ENCODE assay signal across 23 mouse cellular contexts in the genomic region with DNA sequence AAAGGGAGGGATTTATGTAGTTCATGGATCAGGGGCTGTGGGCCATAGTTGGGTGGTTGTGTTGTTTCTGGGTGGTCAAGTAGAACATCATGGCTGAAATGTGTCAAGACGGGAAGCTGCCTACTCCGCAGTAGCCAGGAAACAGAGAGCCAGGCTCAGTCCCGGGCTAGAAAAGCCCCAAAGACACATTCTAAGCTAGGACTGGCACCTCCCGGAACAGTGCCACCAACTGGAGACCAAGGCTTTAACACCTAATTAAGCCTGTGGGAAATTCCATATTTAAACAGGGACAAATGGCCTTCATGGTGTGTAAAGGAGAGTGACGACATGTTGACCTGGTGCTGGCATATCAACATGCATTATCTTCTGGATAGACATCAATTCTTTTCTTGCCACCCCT. TPM values are rescaled to one million over a fixed set of nuclear protein-coding genes. Genes with fewer than 3 reads are reported as not detected.
DNase-seq lines count a peak whose midpoint lies in the region; ATAC-seq and TF ChIP-seq lines count a peak whose summit lies in the region.
"Had no signal": no experiment of that assay in that cellular context is flagged by ENCODE, and none has a peak within 500 bp of the region (broad histone marks: within the 10 kb centered on the region; RNA-seq: fewer than 3 reads in every experiment).

No protein-coding gene starts in this region.

- no peak for DNase-seq in heart, adult 2 months
- no peak for DNase-seq in left cerebral cortex, adult 2 months (ENCODE audit: extremely low spot score in 1 of 2, low spot score in 2 of 2)
- DNase-seq in left cerebral cortex, adult 18-20 months (ENCODE audit: low spot score in 2 of 2): no peak
- DNase-seq in CD4-positive, CD25-positive, alpha-beta regulatory T cell, adult 2 months (ENCODE audit: low read depth, low spot score): peak; percentile 24
- DNase-seq in R1 (ENCODE audit: low read depth, low spot score): peak; percentile 57
- no peak for DNase-seq in cerebellum, adult 2 months
- DNase-seq: adrenal gland, postnatal 25 days; B cell, adult 2 months; cerebellum, adult 18-20 months; heart, adult 18-20 months; heart, postnatal 14 days; liver, embryonic 13.5 days; lung, postnatal 36 days; midbrain, embryonic 14.5 days; thymus, adult 2 months had no signal

- no peaks in the 10 kb centered on the region for H3K79me2 ChIP-seq in heart, adult 2 months (replicated peaks; ENCODE audit: control insufficient read depth, insufficient read depth, low read length)

- H3K4me3 ChIP-seq in heart, adult 2 months: no peak overlapping the region
- H3K4me3 ChIP-seq in heart, embryonic 11.5 days (ENCODE audit: low read depth, low read length): no peak overlapping the region
- no peak overlapping the region for H3K4me3 ChIP-seq in left cerebral cortex, adult 2 months
- H3K4me3 ChIP-seq in cerebellum, adult 2 months (replicated peaks; ENCODE audit: insufficient read depth, low read depth, low read length): no peak overlapping the region
- H3K4me3 ChIP-seq: embryonic facial prominence, embryonic 13.5 days; kidney, embryonic 15.5 days; liver, embryonic 13.5 days; myocyte; neural tube, embryonic 15.5 days had no signal

- H3K9ac ChIP-seq in heart, adult 2 months (ENCODE audit: low read depth, low read length): no peak overlapping the region
- H3K9ac ChIP-seq in heart, embryonic 11.5 days (ENCODE audit: low read depth, low read length): no peak overlapping the region
- H3K9ac ChIP-seq: embryonic facial prominence, embryonic 13.5 days; kidney, embryonic 15.5 days; liver, embryonic 13.5 days; neural tube, embryonic 15.5 days had no signal

- no peak for TF ChIP-seq EP300 in heart, adult 2 months (IDR thresholded peaks at IDR 0.05; ENCODE audit: insufficient read depth, low read depth, low read length)

- TF ChIP-seq CTCF in heart, adult 2 months (IDR thresholded peaks at IDR 0.05): peak; percentile 31
- peak; percentile 21 for TF ChIP-seq CTCF in left cerebral cortex, adult 2 months (IDR thresholded peaks at IDR 0.05)
- TF ChIP-seq CTCF in cerebellum, adult 2 months (IDR thresholded peaks at IDR 0.05; ENCODE audit: borderline replicate concordance, insufficient read depth, low read depth, low read length): no peak

- no peak overlapping the region for H3K4me2 ChIP-seq in heart, embryonic 11.5 days
- H3K4me2 ChIP-seq: embryonic facial prominence, embryonic 13.5 days; kidney, embryonic 15.5 days; liver, embryonic 13.5 days; neural tube, embryonic 15.5 days had no signal

- H3K36me3 ChIP-seq in heart, adult 2 months (ENCODE audit: control insufficient read depth, insufficient read depth, low read length): no peaks in the 10 kb centered on the region
- no peaks in the 10 kb centered on the region for H3K36me3 ChIP-seq in heart, embryonic 11.5 days (ENCODE audit: control insufficient read depth, insufficient read depth, low read length)
- H3K36me3 ChIP-seq: embryonic facial prominence, embryonic 13.5 days; kidney, embryonic 15.5 days; liver, embryonic 13.5 days; neural tube, embryonic 15.5 days had no signal

- no peak overlapping the region for H3K27ac ChIP-seq in heart, adult 2 months
- H3K27ac ChIP-seq in heart, embryonic 11.5 days (ENCODE audit: low read depth, low read length): no peak overlapping the region
- no peak overlapping the region for H3K27ac ChIP-seq in left cerebral cortex, adult 2 months
- no peak overlapping the region for H3K27ac ChIP-seq in cerebellum, adult 2 months (ENCODE audit: insufficient read depth, low read length)
- H3K27ac ChIP-seq: embryonic facial prominence, embryonic 13.5 days; kidney, embryonic 15.5 days; liver, embryonic 13.5 days; neural tube, embryonic 15.5 days had no signal

- no peaks in the 10 kb centered on the region for H3K9me3 ChIP-seq in heart, embryonic 11.5 days (replicated peaks; ENCODE audit: control insufficient read depth, low read length)
- H3K9me3 ChIP-seq: embryonic facial prominence, embryonic 13.5 days; kidney, embryonic 15.5 days; liver, embryonic 13.5 days; neural tube, embryonic 15.5 days had no signal

- WGBS in heart, adult 2 months: 88% methylated on average over 5 of the region's 5 CpGs
- WGBS in heart, embryonic 11.5 days (ENCODE audit: insufficient replicate concordance): 83% methylated on average over 5 of the region's 5 CpGs
- WGBS in cerebellum, adult 2 months: 87% methylated on average over 5 of the region's 5 CpGs

- no peaks in the 10 kb centered on the region for H3K4me1 ChIP-seq in heart, adult 2 months (ENCODE audit: control insufficient read depth, insufficient read depth, low read length)
- peaks cover 5% of the 10 kb centered on the region; the same call in 1 of the 2 replicates for H3K4me1 ChIP-seq in heart, embryonic 11.5 days (ENCODE audit: control insufficient read depth, insufficient read depth, low read length)
- H3K4me1 ChIP-seq in cerebellum, adult 2 months (ENCODE audit: control insufficient read depth, insufficient read depth, low read length): no peaks in the 10 kb centered on the region
- H3K4me1 ChIP-seq: liver, embryonic 13.5 days; neural tube, embryonic 15.5 days had no signal

- H3K27me3 ChIP-seq in heart, adult 2 months (ENCODE audit: control insufficient read depth, insufficient read depth, low read length): no peaks in the 10 kb centered on the region
- H3K27me3 ChIP-seq in heart, embryonic 11.5 days (ENCODE audit: control insufficient read depth, insufficient read depth, low read length): no peaks in the 10 kb centered on the region
- no peaks in the 10 kb centered on the region for H3K27me3 ChIP-seq in cerebellum, adult 2 months (ENCODE audit: control insufficient read depth, insufficient read depth, low read length)
- H3K27me3 ChIP-seq: embryonic facial prominence, embryonic 13.5 days; kidney, embryonic 15.5 days; liver, embryonic 13.5 days; neural tube, embryonic 15.5 days had no signal

- intact Hi-C loops in heart, adult 2 months (cut with DNase I): loop anchor here (10.0 kb wide), 1 partner anchor 202 kb away; no protein-coding TSS in a partner anchor
- intact Hi-C loops in left cerebral cortex, adult 2 months (cut with DNase I): no loop called here

- ATAC-seq in heart, embryonic 11.5 days (replicated peaks; ENCODE audit: insufficient number of reproducible peaks, low FRiP score, low TSS enrichment): no peak
- ATAC-seq in inflammation-experienced regulatory T-cells, adult 6 months: no peak
- ATAC-seq: forebrain, embryonic 16.5 days; hindbrain, embryonic 16.5 days had no signal

- TF ChIP-seq POLR2A in heart, adult 2 months (IDR thresholded peaks at IDR 0.05; ENCODE audit: insufficient read depth, low read depth, low read length): no peak
- no peak for TF ChIP-seq POLR2A in cerebellum, adult 2 months (IDR thresholded peaks at IDR 0.05; ENCODE audit: borderline replicate concordance, insufficient read depth, low read length)

RNA-seq across cellular contexts. Expression of gene Cog6, which starts 50.0 kb away (rescaled TPM):
- 10 to 100 TPM; 48.3 to 59.6 TPM for total RNA-seq in heart, adult 2 months (2021)
- 37.1 and 61.5 TPM in 2 replicates for polyA plus RNA-seq in heart, adult 2 months (2012; rRNA removed)
- 59.0 and 66.0 TPM in 2 replicates for polyA plus RNA-seq in heart, embryonic 11.5 days (2014; fragmentation: Nextera tagmentation; extraction: Ambion mirVana)
- total RNA-seq in left cerebral cortex, adult 2 months (2021): 10 to 100 TPM; 41.9 to 46.7 TPM
- 10 to 100 TPM; 39.9 to 45.0 TPM for total RNA-seq in left cerebral cortex, adult 18-20 months (2021)
- 43.8 and 44.0 TPM in 2 replicates for polyA plus RNA-seq in cerebellum, adult 2 months (2012; rRNA removed)
- 10 to 100 TPM; 18.9 to 23.4 (median 20.0) TPM for polyA plus RNA-seq in inflammation-experienced regulatory T-cells, adult 6 months (2017; shearing (Covaris generic))

Comparison
In these comparisons a context has a peak if more than half of its experiments do, and no peak if none do; other contexts are left out.
1. DNase-seq: peak in CD4-positive, CD25-positive, alpha-beta regulatory T cell, adult 2 months (single experiment) and R1 (single experiment); none in heart, adult 2 months (0 of 2), left cerebral cortex, adult 2 months (0 of 2), left cerebral cortex, adult 18-20 months (0 of 2) and cerebellum, adult 2 months (0 of 2).